ENCODE assay signal across 8 mouse cellular contexts in genomic region chr7:97842806-97843570, GRCm38 (mm10). TPM values are rescaled to one million over a fixed set of nuclear protein-coding genes. Genes with fewer than 3 reads are reported as not detected.
DNase-seq lines count a peak whose midpoint lies in the region; ATAC-seq and TF ChIP-seq lines count a peak whose summit lies in the region.

No protein-coding gene starts in this region.

- WGBS in hindbrain, postnatal 0 days: 3% methylated on average over 22 of the region's 22 CpGs
- WGBS in macrophage (ENCODE audit: missing documents): 3% methylated on average over 21 of the region's 22 CpGs

- peak; percentile 96 for ATAC-seq in hindbrain, postnatal 0 days

- peak overlapping the region; percentile 77 for H3K4me3 ChIP-seq in cortical plate, adult 2 months (ENCODE audit: insufficient read depth, low read length)
- peak overlapping the region; percentile 47 for H3K4me3 ChIP-seq in hindbrain, postnatal 0 days (ENCODE audit: low read length)
- peak overlapping the region; percentile 49 for H3K4me3 ChIP-seq in left cerebral cortex, adult 2 months
- peak overlapping the region; percentile 56 for H3K4me3 ChIP-seq in macrophage (ENCODE audit: inconsistent target)

- intact Hi-C loops in left cerebral cortex, adult 2 months (cut with DNase I): loop anchor here (1.0 to 5.0 kb wide), 4 partner anchors 54 to 134 kb away; partner anchors contain the start of gene Pak1

- peak overlapping the region; percentile 72 for H3K9ac ChIP-seq in hindbrain, postnatal 0 days (replicated peaks; ENCODE audit: low read length)

- peaks cover 44% of the 10 kb centered on the region for H3K79me2 ChIP-seq in macrophage (ENCODE audit: inconsistent target)

- H3K36me3 ChIP-seq in hindbrain, postnatal 0 days (ENCODE audit: insufficient read depth, low read length): no peaks in the 10 kb centered on the region
- H3K36me3 ChIP-seq in macrophage (ENCODE audit: inconsistent target): no peaks in the 10 kb centered on the region

- no peaks in the 10 kb centered on the region for H3K9me3 ChIP-seq in hindbrain, postnatal 0 days (ENCODE audit: low read length)

- peaks cover 1% of the 10 kb centered on the region for H3K4me1 ChIP-seq in cortical plate, adult 2 months (ENCODE audit: control insufficient read depth, insufficient read depth, low read length)
- H3K4me1 ChIP-seq in hindbrain, postnatal 0 days (ENCODE audit: insufficient read depth, low read length): peaks cover 9% of the 10 kb centered on the region; the same call in 1 of the 2 replicates

- no peaks in the 10 kb centered on the region for H3K27me3 ChIP-seq in hindbrain, postnatal 0 days (ENCODE audit: insufficient read depth, low read length)

- peak; percentile 98 for TF ChIP-seq POLR2A in cortical plate, adult 2 months (IDR thresholded peaks at IDR 0.05; ENCODE audit: extremely low read depth, insufficient read depth, low read length)

- DNase-seq in adipocyte (ENCODE audit: low spot score): peak; percentile 52
- DNase-seq in gastrocnemius, adult 8-10 months (ENCODE audit: low spot score in 2 of 2): peak; percentile 43 to 68
- DNase-seq in hindbrain, postnatal 0 days (ENCODE audit: low spot score): peak; percentile 91
- DNase-seq in left cerebral cortex, adult 2 months (ENCODE audit: extremely low spot score in 1 of 2, low spot score in 2 of 2): peak; percentile 83 to 86
- peak; percentile 92 for DNase-seq in right cerebral cortex, adult 18-20 months
- DNase-seq in urinary bladder, adult 2 months (ENCODE audit: low spot score): peak; percentile 49

- peak overlapping the region; percentile 87 for H3K27ac ChIP-seq in cortical plate, adult 2 months (ENCODE audit: insufficient read depth, low read length)
- peak overlapping the region; percentile 84 for H3K27ac ChIP-seq in hindbrain, postnatal 0 days
- H3K27ac ChIP-seq in left cerebral cortex, adult 2 months: peak overlapping the region; percentile 95
- H3K27ac ChIP-seq in macrophage: peak overlapping the region; percentile 52

- peak overlapping the region; percentile 62 for H3K4me2 ChIP-seq in hindbrain, postnatal 0 days (ENCODE audit: low read depth, low read length)

- TF ChIP-seq CTCF in cortical plate, adult 2 months (IDR thresholded peaks at IDR 0.05; ENCODE audit: extremely low read depth, insufficient read depth, low read length): no peak
- TF ChIP-seq CTCF in hindbrain, postnatal 0 days (IDR thresholded peaks at IDR 0.05; ENCODE audit: low read depth): peak; percentile 49
- no peak; the same call in none of the 2 replicates for TF ChIP-seq CTCF in left cerebral cortex, adult 2 months (IDR thresholded peaks at IDR 0.05)

RNA-seq across cellular contexts. Expression of gene Pak1, which starts 54.6 kb away (rescaled TPM):
- 391 and 412 TPM in 2 replicates for polyA plus RNA-seq in cortical plate, adult 2 months (2012; rRNA removed)
- 10 to 100 TPM; 24.1 to 35.7 (median 29.4) TPM for total RNA-seq in gastrocnemius, adult 8-10 months (2022)
- total RNA-seq in hindbrain, postnatal 0 days (2014; rRNA removed): 125 and 137 TPM in 2 replicates
- polyA plus RNA-seq in hindbrain, postnatal 0 days (2015; fragmentation: Nextera tagmentation; extraction: Ambion mirVana): 111 and 114 TPM in 2 replicates
- 100 to 1,000 TPM; 414 to 463 TPM for total RNA-seq in left cerebral cortex, adult 2 months (2021)
- 10 to 100 TPM in 21 of 26 experiments, 1 to 10 TPM in 5; 5.6 to 43.3 (median 23.1) TPM for total RNA-seq in macrophage (2018; cell fraction: chromatin; rRNA removed)
- 10 to 100 TPM; 20.2 to 63.0 (median 35.3) TPM for total RNA-seq in macrophage (2018; cell fraction: cytosol; rRNA removed)
- total RNA-seq in macrophage (2018; cell fraction: nucleus; rRNA removed): 10 to 100 TPM in 24 of 26 experiments, 1 to 10 TPM in 2; 9.0 to 45.7 (median 24.7) TPM
- polyA plus RNA-seq in macrophage (2018): 26.4 to 32.8 TPM (median 31.0 TPM) in 3 replicates
- polyA plus RNA-seq in urinary bladder, adult 2 months (2012; rRNA removed): 14.6 and 19.2 TPM in 2 replicates

Comparison
In these comparisons a context has a peak if more than half of its experiments do, and no peak if none do; other contexts are left out.
1. Peak in every context shown above with its lines: DNase-seq, ATAC-seq, H3K4me3 ChIP-seq and H3K27ac ChIP-seq.